Comparison of ENCODE assay signal across 8 mouse cellular contexts in genomic region chr3:152107149-152108002, GRCm38 (mm10). TPM values are rescaled to one million over a fixed set of nuclear protein-coding genes. Genes with fewer than 3 reads are reported as not detected.
DNase-seq lines count a peak whose midpoint lies in the region; ATAC-seq and TF ChIP-seq lines count a peak whose summit lies in the region.

No protein-coding gene starts in this region.

- no peak for ATAC-seq in heart, embryonic 12.5 days (ENCODE audit: insufficient number of reproducible peaks, low FRiP score)
- peak; percentile 44; the same call in 1 of the 2 replicates for ATAC-seq in limb, embryonic 13.5 days (ENCODE audit: low FRiP score, low read depth)
- ATAC-seq in neural tube, embryonic 15.5 days (ENCODE audit: low FRiP score): peak; percentile 75

- no peak for DNase-seq in heart, adult 18-20 months
- peak; percentile 39 for DNase-seq in ES-E14 (ENCODE audit: low read depth, low spot score)
- DNase-seq in urinary bladder, postnatal 25 days (ENCODE audit: low spot score): no peak
- DNase-seq in spleen, adult 18-20 months: no peak

- in situ Hi-C loops in ES-E14 (cut with MboI; ENCODE audit: low sequenced_read_pairs in 2 of 2, unreplicated experiment in 2 of 2): no loop called here

- peaks cover 41% of the 10 kb centered on the region for H3K4me1 ChIP-seq in heart, embryonic 12.5 days (replicated peaks)
- H3K4me1 ChIP-seq in ES-E14 (ENCODE audit: control insufficient read depth in 2 of 2, insufficient read depth in 2 of 2, low read length in 2 of 2, poor library complexity in 1 of 2): peaks cover 3 to 10% of the 10 kb centered on the region in 2 experiments; a peak in 2 of 4 replicates
- 0 out of 2 replicates have a peak, but pooled peaks cover 12% of the 10 kb centered on the region for H3K4me1 ChIP-seq in embryonic fibroblast, embryonic 13.5 days (ENCODE audit: control insufficient read depth, insufficient read depth, low read length)
- H3K4me1 ChIP-seq in limb, embryonic 13.5 days: peaks cover 50% of the 10 kb centered on the region
- H3K4me1 ChIP-seq in neural tube, embryonic 15.5 days: peaks cover 29% of the 10 kb centered on the region

- H3K9me3 ChIP-seq in heart, embryonic 12.5 days (replicated peaks): no peaks in the 10 kb centered on the region
- no peaks in the 10 kb centered on the region for H3K9me3 ChIP-seq in ES-E14 (ENCODE audit: control insufficient read depth, insufficient read depth, low read depth, low read length)
- H3K9me3 ChIP-seq in limb, embryonic 13.5 days: no peaks in the 10 kb centered on the region
- H3K9me3 ChIP-seq in neural tube, embryonic 15.5 days (replicated peaks): no peaks in the 10 kb centered on the region

- H3K4me2 ChIP-seq in heart, embryonic 12.5 days: peak overlapping the region; percentile 77
- peak overlapping the region; percentile 87 for H3K4me2 ChIP-seq in limb, embryonic 13.5 days (replicated peaks)
- peak overlapping the region; percentile 92 for H3K4me2 ChIP-seq in neural tube, embryonic 15.5 days

- H3K4me3 ChIP-seq in heart, embryonic 12.5 days: peak overlapping the region; percentile 37
- peak overlapping the region; percentile 55 to 69 for H3K4me3 ChIP-seq in ES-E14 (ENCODE audit: insufficient read depth in 1 of 2, low read depth in 1 of 2, low read length in 2 of 2, poor library complexity in 1 of 2, severe bottlenecking in 1 of 2)
- peak overlapping the region; percentile 2; the same call in 1 of the 2 replicates for H3K4me3 ChIP-seq in embryonic fibroblast, embryonic 13.5 days (ENCODE audit: insufficient read depth, low read length)
- peak overlapping the region; percentile 43 for H3K4me3 ChIP-seq in limb, embryonic 13.5 days
- peak overlapping the region; percentile 45 for H3K4me3 ChIP-seq in neural tube, embryonic 15.5 days (replicated peaks)

- no peak for TF ChIP-seq POLR2A in embryonic fibroblast, embryonic 13.5 days (IDR thresholded peaks at IDR 0.05; ENCODE audit: low read depth, low read length)

- peak overlapping the region; percentile 59; the same call in 1 of the 2 replicates for H3K9ac ChIP-seq in heart, embryonic 12.5 days
- no peak overlapping the region for H3K9ac ChIP-seq in ES-E14 (ENCODE audit: insufficient read depth, low read depth, low read length, poor library complexity, severe bottlenecking)
- H3K9ac ChIP-seq in limb, embryonic 13.5 days: peak overlapping the region; percentile 54
- H3K9ac ChIP-seq in neural tube, embryonic 15.5 days (replicated peaks): peak overlapping the region; percentile 53

- 20% methylated on average over 30 of the region's 30 CpGs for WGBS in heart, embryonic 12.5 days
- 23% methylated on average over 30 of the region's 30 CpGs for WGBS in limb, embryonic 13.5 days
- 26% methylated on average over 30 of the region's 30 CpGs for WGBS in neural tube, embryonic 15.5 days

- TF ChIP-seq CTCF in embryonic fibroblast, embryonic 13.5 days (IDR thresholded peaks at IDR 0.05; ENCODE audit: borderline replicate concordance, insufficient read depth, low read length): no peak

- H3K27me3 ChIP-seq in heart, embryonic 12.5 days (replicated peaks): no peaks in the 10 kb centered on the region; the same call in 1 of the 2 replicates
- peaks cover 26% of the 10 kb centered on the region for H3K27me3 ChIP-seq in limb, embryonic 13.5 days
- H3K27me3 ChIP-seq in neural tube, embryonic 15.5 days (replicated peaks): peaks cover 16% of the 10 kb centered on the region; the same call in 1 of the 2 replicates

- no peak overlapping the region for H3K27ac ChIP-seq in heart, embryonic 12.5 days (ENCODE audit: poor library complexity, severe bottlenecking)
- no peak overlapping the region for H3K27ac ChIP-seq in ES-E14 (ENCODE audit: insufficient read depth, low read depth, low read length, poor library complexity, severe bottlenecking)
- H3K27ac ChIP-seq in embryonic fibroblast, embryonic 13.5 days (ENCODE audit: insufficient read depth, low read length): no peak overlapping the region
- peak overlapping the region; percentile 52 for H3K27ac ChIP-seq in limb, embryonic 13.5 days
- H3K27ac ChIP-seq in neural tube, embryonic 15.5 days (replicated peaks): peak overlapping the region; percentile 73

- no peaks in the 10 kb centered on the region for H3K36me3 ChIP-seq in heart, embryonic 12.5 days
- H3K36me3 ChIP-seq in ES-E14 (ENCODE audit: control insufficient read depth, insufficient read depth, low read length, poor library complexity, severe bottlenecking): no peaks in the 10 kb centered on the region
- no peaks in the 10 kb centered on the region for H3K36me3 ChIP-seq in limb, embryonic 13.5 days
- H3K36me3 ChIP-seq in neural tube, embryonic 15.5 days: no peaks in the 10 kb centered on the region

TF ChIP-seq in ES-E14, 5 proteins besides CTCF, POLR2A, EP300 and RAD21:
- TF ChIP-seq ZC3H11A (IDR thresholded peaks at IDR 0.05; ENCODE audit: borderline replicate concordance, low read depth, low read length) (no peak), HCFC1 (IDR thresholded peaks at IDR 0.05; ENCODE audit: borderline replicate concordance, insufficient read depth, low read length) (no peak), ZNF384 (IDR thresholded peaks at IDR 0.05; ENCODE audit: low read depth, low read length) (peak; percentile 51; the same call in 1 of the 2 replicates)

RNA-seq across cellular contexts. Expression of gene Gipc2, which starts 58.7 kb away (rescaled TPM):
- 1.3 and 4.5 TPM in 2 replicates for polyA plus RNA-seq in heart, embryonic 12.5 days (2016; fragmentation: Nextera tagmentation; extraction: Ambion mirVana)
- 1 to 10 TPM; 4.4 to 5.0 TPM for total RNA-seq in heart, adult 18-20 months (2021)
- total RNA-seq in ES-E14 (2012; rRNA removed): 0.76 and 0.95 TPM in 2 replicates
- polyA plus RNA-seq in embryonic fibroblast, embryonic 13.5 days (2011; ENCODE audit: insufficient read length, low read depth, missing spikeins): 1.9 and 3.9 TPM in 2 replicates
- 2.7 and 3.3 TPM in 2 replicates for polyA plus RNA-seq in limb, embryonic 13.5 days (2015; fragmentation: Nextera tagmentation; extraction: Ambion mirVana)
- polyA plus RNA-seq in neural tube, embryonic 15.5 days (2015; fragmentation: Nextera tagmentation; extraction: Ambion mirVana): 11.4 and 19.3 TPM in 2 replicates

Comparison
In these comparisons a context has a peak if more than half of its experiments do, and no peak if none do; other contexts are left out.
1. H3K27ac ChIP-seq: peak in limb, embryonic 13.5 days (single experiment) and neural tube, embryonic 15.5 days (single experiment); none in heart, embryonic 12.5 days (single experiment), ES-E14 (single experiment) and embryonic fibroblast, embryonic 13.5 days (single experiment).
2. H3K4me3 ChIP-seq: peak in every context shown above with its lines; median percentile 62 in ES-E14; 45 in neural tube, embryonic 15.5 days; 43 in limb, embryonic 13.5 days; 37 in heart, embryonic 12.5 days; 2 in embryonic fibroblast, embryonic 13.5 days.
3. Peak in every context shown above with its lines, with median percentiles within 50 percentile points of each other: H3K4me2 ChIP-seq.